Mouse (Mus musculus) adrenal gland, adult 8-10 months (tissue): Measurements from ENCODE around the gene Nudt2. TPM values are rescaled to one million over a fixed set of nuclear protein-coding genes. Genes with fewer than 3 reads are reported as not detected.
"Not testable (repeated sequence)": the region's sequence is repeated elsewhere in the genome, so short reads cannot be mapped to it uniquely, and the experiment has no call there.

Experiments used
- DNase-seq: peaks from one replicate; pipeline ENCODE4 v3.0.0; 2022
- total RNA-seq, 4 experiments: library from RNA; stranded (reverse); gene quantifications; 2 replicates each; pipeline ENCODE4 v1.2.4; 2022

Gene Nudt2
- 10 to 100 TPM; 28.0 to 34.1 (median 32.0) TPM for total RNA-seq

DNA sequence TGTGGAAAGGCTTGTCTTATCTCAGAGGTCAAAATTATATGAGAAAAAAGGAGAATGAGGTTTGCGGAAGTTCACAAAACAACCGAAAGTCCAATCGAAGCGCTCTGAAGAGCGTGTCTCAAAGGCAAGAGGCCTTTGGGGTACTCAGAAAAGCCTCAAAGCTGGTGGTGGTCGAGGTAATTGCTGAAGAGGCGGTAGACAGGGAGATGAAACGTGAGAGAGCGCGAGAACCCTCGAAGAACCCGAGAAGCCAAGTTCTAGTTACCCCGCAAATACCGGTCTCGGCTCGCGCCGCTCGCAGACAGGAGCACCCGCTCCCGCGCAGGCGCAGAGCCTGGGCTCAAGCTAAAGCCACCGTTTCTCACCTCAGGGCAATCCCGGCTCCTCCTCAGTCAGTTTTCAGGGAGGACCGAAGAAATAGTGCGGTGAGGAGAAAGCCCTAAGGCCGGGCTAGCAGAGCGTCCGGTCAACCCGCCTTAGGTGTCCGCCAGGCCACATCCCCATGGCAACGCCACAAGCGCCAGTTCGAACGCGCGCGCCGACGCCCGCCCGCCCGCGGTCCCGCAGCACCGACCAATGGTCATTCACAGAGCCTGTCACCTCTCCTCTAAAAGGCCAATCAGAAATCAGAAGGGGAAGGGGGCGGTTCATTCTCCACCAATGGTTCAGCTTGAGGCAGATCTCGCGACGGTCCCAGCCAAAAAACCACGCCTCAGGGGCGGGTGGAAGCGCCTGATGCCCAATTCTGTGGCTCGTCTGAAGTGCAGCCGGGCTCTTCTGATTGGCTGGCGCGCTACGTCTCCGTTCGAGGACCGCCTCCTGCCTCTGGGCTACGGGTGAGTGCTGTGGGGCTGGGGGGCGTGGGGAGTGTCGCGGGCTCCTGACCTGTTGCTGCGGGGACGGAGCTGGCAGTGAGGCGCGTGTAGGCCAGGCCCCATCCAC lies at the start of gene Nudt2, which contains the start of gene Kif24:
Gene Nudt2, plus strand, starts transcription at position 807 of the 942 bp plus-strand sequence.
Gene Kif24, minus strand, starts transcription at position 543 of the 942 bp plus-strand sequence.
- DNase-seq: peak; percentile 99

DNA sequence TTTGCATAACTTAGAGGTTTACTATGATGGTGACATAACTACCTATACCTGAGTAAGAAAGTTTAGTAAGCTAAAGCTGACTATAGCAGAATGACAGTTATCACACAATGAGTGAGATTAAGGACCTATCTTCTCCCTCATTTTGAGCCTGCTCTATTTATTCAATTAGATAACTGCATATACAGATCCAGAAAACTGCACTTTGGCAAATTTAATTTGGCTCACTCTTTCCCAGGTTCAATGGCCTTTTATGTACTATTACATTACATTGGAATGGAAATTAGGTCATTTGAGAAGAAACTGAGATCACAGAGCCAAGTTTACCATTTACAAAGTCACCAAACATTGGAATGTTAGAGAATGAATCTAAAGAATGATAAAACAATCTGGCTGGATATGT lies 48.0 kb upstream of the Nudt2 start:
- no peak for DNase-seq

- no peak for DNase-seq
These were observed 26.0 kb upstream of the Nudt2 start for GRCm38 (mm10) chr4:41438931-41439330.

DNA sequence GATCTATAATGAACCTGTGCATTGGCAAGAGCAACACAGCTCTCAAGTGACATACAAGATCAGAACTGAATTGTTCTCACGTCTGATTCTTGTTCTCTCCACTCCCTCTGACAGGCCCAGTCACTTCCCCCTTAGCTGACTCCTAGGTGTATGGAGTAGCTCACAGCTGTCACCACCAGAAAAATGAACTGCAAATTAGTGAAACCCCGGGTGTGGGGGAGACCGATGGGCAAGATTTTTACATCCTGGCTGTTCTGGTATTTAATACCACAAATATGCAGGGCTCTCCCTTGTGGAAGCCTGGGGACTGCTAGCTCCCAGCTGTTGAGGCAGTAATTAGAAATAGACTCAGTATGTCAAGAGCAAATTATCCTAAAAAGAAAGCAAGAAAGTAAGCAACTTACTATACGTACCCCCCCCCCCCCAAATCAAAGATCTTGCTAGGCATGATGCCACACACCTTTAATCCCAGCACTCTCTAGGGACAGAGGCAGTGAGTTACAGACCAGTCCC lies 22.1 kb upstream of the Nudt2 start:
- no peak for DNase-seq

GRCm38 (mm10) chr4:41447595-41447994 lies 17.4 kb upstream of the Nudt2 start:
- no peak for DNase-seq

DNA sequence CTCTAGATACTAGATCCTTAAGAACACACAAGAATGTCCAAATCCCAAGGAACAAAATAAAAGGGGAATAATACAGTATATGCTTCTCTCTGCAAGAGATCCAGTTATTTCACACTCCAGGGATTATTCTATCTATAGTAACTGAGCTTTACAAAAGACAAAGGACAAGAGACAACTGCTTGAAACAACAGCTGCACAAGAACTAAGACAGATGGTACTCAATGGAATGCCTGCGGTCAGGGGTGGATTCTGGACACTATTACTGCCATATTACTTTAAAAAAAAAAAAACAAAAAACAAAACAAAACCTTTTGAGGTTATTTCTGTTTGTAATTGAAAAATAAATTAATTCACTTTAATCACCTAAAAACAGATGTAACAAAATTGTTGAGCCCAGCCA lies 4.3 kb upstream of the Nudt2 start:
- no peak for DNase-seq

DNA sequence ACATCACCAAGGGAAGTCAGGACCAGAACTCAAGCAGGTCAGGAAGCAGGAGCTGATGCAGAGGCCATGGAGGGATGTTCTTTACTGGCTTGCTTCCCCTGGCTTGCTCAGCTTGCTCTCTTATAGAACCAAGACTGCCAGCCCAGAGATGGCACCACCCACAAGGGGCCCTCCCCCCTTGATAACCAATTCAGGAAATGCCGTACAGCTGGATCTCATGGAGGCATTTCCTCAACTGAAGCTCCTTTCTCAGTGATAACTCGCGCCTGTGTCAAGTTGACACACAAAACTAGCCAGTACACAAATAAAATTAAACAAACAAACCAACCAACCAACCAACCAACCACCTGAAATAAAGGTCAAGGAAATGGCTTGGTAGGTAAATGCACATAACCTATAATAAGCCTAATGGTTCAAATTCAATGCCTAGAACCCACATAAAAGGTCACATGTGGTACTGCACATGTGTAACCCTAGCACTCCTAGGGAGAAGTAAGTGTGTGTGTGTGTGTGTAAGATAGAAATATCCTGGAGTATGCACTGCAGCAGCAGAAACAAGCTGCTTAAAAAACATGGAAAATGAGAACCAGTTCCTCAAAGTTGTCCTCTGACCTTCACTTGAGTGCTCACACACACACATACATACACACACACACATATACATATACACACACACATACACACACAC lies 1.8 kb upstream of the Nudt2 start:
- not testable (repeated sequence) for DNase-seq

DNA sequence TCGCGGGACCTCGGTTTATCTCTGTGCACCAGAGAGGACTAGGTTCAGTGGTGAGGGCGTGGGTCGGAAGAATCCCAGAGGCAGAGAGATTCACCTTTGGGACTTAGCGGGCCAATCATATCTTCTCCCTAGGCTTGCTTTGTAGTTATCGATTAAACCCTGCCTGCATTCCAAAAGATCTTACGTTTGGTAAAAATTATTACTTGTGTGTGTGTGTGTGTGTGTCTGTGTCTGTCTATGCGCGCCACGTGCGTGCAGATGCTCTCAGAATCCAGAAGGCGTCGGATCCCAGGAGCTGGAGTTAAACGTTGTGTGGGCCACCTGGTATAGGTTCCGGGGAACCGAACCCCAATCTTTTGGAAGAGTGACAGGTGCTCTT lies 325 bp downstream of the Nudt2 start:
- no peak for DNase-seq

DNA sequence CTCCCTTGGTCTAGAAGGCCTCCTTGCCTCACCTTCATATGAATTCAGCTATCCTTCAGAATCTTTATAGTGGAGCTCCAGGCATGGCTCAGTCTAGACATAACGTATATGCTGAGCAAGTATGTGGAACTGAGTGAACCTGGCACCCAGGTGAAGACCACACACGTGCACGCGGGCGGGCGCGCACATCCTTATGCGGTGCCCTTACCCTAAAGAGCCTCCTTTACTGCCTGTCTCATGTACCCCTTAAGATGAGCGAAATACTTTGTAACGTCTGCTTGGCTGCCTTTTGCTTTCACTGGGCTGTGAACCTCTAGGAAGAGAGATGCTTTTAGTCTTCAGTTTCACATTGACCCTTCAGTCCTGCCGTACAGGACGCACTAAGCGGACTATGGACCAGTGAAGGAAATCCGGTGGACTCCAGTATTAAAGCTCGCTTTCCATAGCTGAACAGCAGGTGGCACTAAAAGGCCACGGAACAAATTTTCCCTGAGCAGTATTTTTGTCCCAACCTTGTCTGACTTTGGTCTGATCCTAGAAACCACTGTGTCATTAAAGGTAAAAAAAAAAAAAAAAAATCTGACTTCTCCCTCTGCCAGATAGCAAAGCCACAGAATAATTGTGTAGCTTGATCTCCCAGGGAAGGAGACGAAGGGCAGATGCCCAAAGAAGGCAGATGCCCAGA lies 3.6 kb downstream of the Nudt2 start:
- peak; percentile 26 for DNase-seq

- DNase-seq: no peak
These were observed 4.2 kb downstream of the Nudt2 start for GRCm38 (mm10) chr4:41469199-41469598.

DNA sequence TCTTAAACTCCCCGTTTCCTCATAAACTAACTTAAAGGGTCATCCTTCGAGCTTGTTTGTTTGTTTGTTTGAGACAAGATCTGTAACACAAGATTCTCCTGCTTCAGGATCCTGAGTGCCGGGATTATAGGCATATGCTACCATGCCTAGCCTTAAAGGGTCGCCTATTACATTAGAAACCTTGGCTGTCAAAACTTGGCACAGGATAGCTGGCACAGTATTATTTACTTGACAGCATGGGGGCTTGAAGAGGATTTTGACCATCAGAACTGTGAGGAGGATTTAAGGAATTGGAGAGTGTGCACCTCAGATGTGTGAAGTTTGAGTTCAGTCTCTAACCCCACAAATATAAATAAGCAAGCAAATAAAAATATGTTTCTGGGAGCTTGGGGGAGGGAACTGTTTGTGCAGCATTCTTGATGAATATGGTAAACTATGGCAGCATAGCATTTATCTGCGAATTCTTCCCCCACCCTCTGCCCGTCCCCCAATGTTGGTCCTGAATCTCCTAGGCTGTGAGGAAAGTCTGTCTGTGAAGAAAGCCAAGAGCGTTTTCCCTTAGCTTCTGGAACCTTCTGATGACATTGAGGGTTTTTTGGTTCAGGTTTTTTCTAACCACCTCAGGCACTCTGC lies 5.2 kb downstream of the Nudt2 start:
- DNase-seq: no peak

DNA sequence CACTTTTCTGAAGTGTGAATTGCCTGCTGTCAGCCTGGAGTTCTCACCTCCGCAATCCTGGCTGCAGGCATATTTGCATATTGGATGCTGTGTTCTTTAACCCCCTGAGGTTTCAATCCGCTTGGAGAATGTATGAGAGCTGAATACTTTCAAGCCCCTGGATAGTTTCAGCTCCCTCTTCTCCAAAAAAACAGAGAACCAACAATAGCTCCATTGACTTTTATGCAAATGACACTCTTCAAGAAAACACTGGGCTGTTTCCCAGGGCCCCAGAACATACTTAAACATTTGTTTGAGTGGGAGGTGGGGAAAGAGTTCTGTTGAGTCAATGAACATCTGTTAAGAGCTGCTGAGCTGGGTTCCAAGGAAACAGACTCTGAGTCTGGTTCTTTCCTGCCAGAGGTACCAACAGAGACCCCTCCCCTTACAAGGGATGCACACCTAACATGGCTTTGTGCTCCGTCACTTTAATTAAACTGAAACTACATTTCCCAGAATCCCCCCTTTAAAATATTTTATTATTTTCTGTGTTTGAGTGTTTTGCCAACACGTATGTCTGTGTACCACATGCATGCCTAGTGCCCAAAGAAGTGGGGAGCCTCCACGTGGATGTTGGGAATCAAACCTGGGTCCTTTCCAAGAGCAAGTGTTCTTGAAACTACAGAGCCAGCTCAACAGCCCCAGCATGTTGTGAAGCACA lies 5.9 kb downstream of the Nudt2 start:
- DNase-seq: no peak

DNA sequence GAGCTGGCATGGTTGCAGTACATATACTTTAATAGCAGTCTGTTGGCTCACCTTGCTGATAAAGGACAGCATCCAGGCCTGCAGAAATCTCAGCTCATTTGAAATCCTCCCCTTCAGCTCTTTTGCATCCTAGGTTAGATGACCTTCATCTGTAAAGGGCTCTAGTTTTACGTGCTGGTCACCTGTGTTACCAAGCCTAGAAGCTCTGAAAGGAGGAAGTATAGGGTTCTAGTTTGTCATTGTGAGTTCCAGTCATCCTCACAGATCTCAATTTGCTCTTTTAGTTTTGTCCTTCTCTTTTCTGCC lies 6.4 kb downstream of the Nudt2 start:
- DNase-seq: no peak

GRCm38 (mm10) chr4:41477648-41478160 lies 12.8 kb downstream of the Nudt2 start:
- no peak for DNase-seq

DNA sequence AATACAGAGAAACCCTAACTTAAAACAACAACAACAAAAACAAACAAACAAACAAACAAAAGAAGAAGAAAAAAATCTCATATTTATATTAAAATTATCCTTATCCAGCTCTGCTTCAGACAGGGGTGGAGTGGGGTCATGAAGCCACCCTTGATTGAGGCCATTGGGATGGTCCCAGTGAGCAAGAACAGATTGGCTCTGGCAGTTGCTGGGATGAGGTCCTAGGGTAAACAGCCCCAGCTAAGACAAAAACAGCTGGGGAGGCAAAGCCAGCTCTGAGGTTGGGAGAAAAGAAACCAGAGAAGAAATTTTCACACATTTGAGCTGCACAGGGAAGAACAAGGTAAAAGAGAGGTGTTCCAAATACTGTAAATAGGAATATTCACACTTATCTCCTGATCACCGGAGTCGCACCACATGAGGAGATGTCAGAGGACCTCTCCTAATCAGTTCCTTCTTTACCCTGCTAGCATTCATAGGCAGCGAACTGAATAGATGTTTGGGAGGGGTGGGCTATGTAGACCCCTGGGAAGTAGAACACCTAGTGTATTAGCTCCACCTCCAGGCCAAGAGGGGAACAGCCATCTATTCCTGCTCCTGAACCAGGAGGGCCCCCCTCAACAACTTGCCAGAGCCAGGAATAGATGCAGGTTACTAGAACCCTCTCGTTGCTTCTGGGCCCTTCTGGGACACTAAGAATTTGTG lies 14.0 kb downstream of the Nudt2 start:
- no peak for DNase-seq

GRCm38 (mm10) chr4:41479456-41479804 lies 14.5 kb downstream of the Nudt2 start:
- DNase-seq: no peak

DNA sequence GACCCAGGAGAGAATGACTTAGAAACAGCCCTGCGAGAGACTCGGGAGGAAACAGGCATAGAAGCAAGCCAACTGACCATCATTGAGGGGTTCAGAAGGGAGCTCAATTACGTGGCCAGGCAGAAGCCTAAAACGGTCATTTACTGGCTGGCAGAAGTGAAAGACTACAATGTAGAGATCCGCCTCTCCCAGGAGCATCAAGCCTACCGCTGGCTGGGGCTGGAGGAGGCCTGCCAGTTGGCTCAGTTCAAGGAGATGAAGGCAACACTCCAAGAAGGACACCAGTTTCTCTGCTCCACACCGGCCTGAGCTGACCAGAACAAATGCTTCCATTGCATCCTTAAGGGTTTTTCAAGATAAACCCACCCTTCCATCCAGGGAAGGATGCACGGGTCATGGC lies 15.3 kb downstream of the Nudt2 start:
- DNase-seq: no peak

- peak; percentile 40 for DNase-seq
These were observed 16.7 kb downstream of the Nudt2 start for GRCm38 (mm10) chr4:41481601-41482017.

GRCm38 (mm10) chr4:41492951-41493350 lies 28.0 kb downstream of the Nudt2 start:
- no peak for DNase-seq

GRCm38 (mm10) chr4:41493464-41494116 lies 28.6 kb downstream of the Nudt2 start:
- DNase-seq: peak; percentile 50
